Mouse (Mus musculus): Measurements from ENCODE around the gene Napepld.

- TF ChIP-seq CTCF (IDR thresholded peaks at IDR 0.05; ENCODE audit: borderline replicate concordance, insufficient read depth, low read length) (no peak), POLR2A (IDR thresholded peaks at IDR 0.05; ENCODE audit: low read depth, low read length) (no peak)
These were observed 27.9 kb upstream of the Napepld start for GRCm38 (mm10) chr5:21729107-21729506.

Data from embryonic fibroblast, embryonic 13.5 days (primary cell).